Mouse (Mus musculus): ENCODE measurements around the gene Ror1. TPM values are rescaled to one million over a fixed set of nuclear protein-coding genes. Genes with fewer than 3 reads are reported as not detected.
A peak's percentile ranks its signal among the peaks of the same experiment; 100 is the strongest.

Gene Ror1
- total and polyA plus RNA-seq, 2 experiments from 2014 or later: 0.73 to 2.8 TPM

DNA sequence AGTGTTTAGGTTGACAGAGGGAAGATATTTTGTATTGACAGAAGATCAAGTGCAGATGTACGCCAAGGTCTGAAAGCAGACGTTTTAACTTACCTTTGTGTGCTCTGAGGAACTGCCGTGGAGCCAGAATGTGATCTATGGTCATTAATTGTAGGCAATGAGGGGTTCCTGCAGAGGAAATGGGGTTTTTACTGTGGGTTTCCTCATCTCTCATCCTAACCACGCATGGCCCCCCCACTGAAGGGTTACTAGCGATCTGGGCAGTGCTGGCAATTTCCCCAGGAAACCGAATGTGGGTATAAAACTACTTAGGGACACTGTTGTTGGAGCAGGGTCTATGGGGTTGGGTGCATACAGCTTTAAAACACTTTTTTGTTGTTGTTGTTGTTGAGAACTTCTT lies 25.5 kb upstream of the Ror1 start:
- ATAC-seq (ENCODE audit: low FRiP score) (no peak), DNase-seq (ENCODE audit: low spot score) (no peak)
- Histone ChIP-seq H3K27me3 (ENCODE audit: insufficient read depth, low read length) (no peaks in the 10 kb centered on the region), H3K36me3 (ENCODE audit: insufficient read depth, low read length) (no peaks in the 10 kb centered on the region), H3K9ac (replicated peaks; ENCODE audit: low read length, poor library complexity, severe bottlenecking) (no peak overlapping the region), H3K4me3 (ENCODE audit: low read depth, low read length) (no peak overlapping the region), H3K27ac (ENCODE audit: low read depth, low read length) (no peak overlapping the region), H3K4me1 (ENCODE audit: insufficient read depth, low read length) (no peaks in the 10 kb centered on the region), H3K9me3 (ENCODE audit: low read length) (no peaks in the 10 kb centered on the region), H3K4me2 (ENCODE audit: low read depth, low read length, poor library complexity, severe bottlenecking) (no peak overlapping the region)
- no peak for TF ChIP-seq CTCF (IDR thresholded peaks at IDR 0.05)
- 77% methylated on average over 6 of the region's 6 CpGs for WGBS

DNA sequence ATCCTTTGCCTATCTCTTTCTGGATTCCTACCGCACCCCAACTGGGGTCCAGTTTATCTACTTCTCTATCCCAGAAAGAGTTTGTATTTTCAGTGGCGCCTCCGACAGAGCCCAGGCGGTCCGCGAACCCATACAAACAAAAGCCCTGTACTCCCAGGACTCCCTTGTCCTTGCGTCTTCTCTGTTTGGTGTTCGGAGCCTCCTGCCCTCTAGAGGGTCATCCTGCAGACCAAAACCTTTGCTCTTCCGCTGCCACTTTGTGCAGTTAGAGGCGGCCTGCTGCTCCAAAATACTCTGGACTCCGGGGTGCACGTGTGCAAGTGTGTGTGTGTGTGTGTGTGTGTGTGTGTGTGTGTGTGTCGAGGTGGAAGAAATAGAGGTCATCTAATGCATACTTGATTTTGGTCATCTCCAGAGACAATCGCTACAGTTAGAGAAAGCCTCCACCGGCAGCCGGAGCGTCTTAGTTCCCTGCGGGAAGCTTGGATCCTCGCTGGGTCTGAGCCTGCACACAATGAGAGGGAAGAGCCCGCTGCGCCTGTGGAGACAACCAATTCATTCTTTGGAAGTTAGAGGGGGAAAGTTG lies 1.1 kb downstream of the Ror1 start:
- Histone ChIP-seq H3K9me3 (ENCODE audit: low read length) (no peaks in the 10 kb centered on the region), H3K36me3 (ENCODE audit: insufficient read depth, low read length) (no peaks in the 10 kb centered on the region), H3K27ac (ENCODE audit: low read depth, low read length) (no peak overlapping the region), H3K4me3 (ENCODE audit: low read depth, low read length) (peak overlapping the region; percentile 67), H3K27me3 (ENCODE audit: insufficient read depth, low read length) (peaks cover 3% of the 10 kb centered on the region), H3K9ac (replicated peaks; ENCODE audit: low read length, poor library complexity, severe bottlenecking) (no peak overlapping the region), H3K4me2 (ENCODE audit: low read depth, low read length, poor library complexity, severe bottlenecking) (peak overlapping the region; percentile 99), H3K4me1 (ENCODE audit: insufficient read depth, low read length) (no peaks in the 10 kb centered on the region)
- DNase-seq (ENCODE audit: low spot score): no peak
- TF ChIP-seq CTCF (IDR thresholded peaks at IDR 0.05): no peak; the same call in 1 of the 2 replicates
- ATAC-seq (ENCODE audit: low FRiP score): no peak
- WGBS: 1% methylated on average over 21 of the region's 21 CpGs

DNA sequence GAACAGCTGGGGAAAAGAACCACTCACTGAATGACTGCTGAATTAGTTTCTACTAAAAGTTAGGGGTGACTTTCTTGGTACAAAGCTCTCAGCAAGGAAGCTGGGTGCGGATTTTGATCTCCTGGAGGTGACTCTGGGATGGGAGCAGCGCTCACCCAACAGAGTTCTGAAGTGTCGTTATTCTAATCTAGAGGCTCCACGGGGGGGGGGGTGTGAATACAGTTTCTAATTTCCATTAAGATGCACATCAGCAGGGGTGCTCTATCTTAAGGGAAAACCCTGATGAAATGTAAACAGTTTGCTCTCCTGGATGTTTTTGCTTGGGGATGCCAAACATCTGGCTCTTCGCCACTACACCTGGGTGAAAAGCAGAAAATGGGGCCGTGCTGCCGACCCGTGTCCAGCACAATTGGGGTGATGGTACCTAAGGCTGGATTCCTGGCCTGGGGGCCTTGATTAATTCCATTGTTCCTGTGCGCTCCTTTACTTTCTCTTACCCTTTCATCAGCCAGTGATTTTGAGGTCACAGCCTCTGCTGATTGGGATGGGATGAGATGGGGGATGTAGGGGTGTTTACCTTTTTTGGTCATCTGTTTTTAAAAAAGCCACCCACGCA lies 1.9 kb downstream of the Ror1 start:
- Histone ChIP-seq H3K36me3 (ENCODE audit: insufficient read depth, low read length) (no peaks in the 10 kb centered on the region), H3K4me3 (ENCODE audit: low read depth, low read length) (peak overlapping the region; percentile 67; the same call in 1 of the 2 replicates), H3K27me3 (ENCODE audit: insufficient read depth, low read length) (peaks cover 3% of the 10 kb centered on the region), H3K4me1 (ENCODE audit: insufficient read depth, low read length) (no peaks in the 10 kb centered on the region), H3K9ac (replicated peaks; ENCODE audit: low read length, poor library complexity, severe bottlenecking) (no peak overlapping the region), H3K27ac (ENCODE audit: low read depth, low read length) (no peak overlapping the region), H3K9me3 (ENCODE audit: low read length) (no peaks in the 10 kb centered on the region), H3K4me2 (ENCODE audit: low read depth, low read length, poor library complexity, severe bottlenecking) (peak overlapping the region; percentile 99; the same call in 1 of the 2 replicates)
- WGBS: 23% methylated on average over 10 of the region's 10 CpGs
- DNase-seq (ENCODE audit: low spot score) (no peak), ATAC-seq (ENCODE audit: low FRiP score) (no peak)
- no peak for TF ChIP-seq CTCF (IDR thresholded peaks at IDR 0.05)

DNA sequence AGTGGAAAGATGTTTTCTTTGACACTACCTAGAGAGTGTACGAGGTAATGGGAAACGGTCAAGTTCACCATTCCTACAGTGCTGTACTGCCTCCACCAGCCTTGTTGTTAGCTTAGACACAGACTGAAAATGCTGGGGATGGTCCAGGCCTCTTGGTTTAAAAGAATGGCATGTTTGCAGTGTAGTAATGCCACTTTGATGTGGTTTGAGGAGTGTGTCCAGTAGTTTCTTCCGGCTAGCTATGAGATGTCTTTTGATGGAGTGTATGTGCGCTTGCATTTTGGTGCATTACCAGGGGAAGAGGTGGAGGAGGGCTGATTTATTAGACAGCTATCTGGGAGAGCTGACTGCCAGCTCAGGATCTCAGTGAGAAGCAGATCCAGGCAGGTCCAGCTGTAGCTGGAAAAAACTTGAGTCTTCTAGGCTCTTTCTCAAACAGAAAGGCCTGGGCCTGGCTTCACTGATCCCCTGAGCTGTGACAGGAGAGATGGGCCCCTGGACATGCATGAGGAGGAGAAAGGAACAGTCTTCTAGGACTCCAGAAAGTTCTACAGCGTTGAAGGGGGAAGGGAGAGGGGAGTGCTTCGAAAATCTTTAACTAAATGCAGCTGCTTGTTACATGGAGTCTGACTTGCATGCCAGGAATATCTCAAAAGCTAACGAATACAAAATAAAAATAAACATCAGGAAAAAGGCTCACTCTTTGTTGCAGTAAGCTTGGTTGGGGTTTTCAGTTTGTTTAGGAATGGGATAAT lies 5.7 kb downstream of the Ror1 start:
- H3K4me3 ChIP-seq (ENCODE audit: low read depth, low read length): no peak overlapping the region
- no peak for ATAC-seq (ENCODE audit: low FRiP score)
- peaks cover 3% of the 10 kb centered on the region for H3K27me3 ChIP-seq (ENCODE audit: insufficient read depth, low read length)
- no peak for DNase-seq (ENCODE audit: low spot score)
- H3K4me1 ChIP-seq (ENCODE audit: insufficient read depth, low read length): no peaks in the 10 kb centered on the region
- H3K4me2 ChIP-seq (ENCODE audit: low read depth, low read length, poor library complexity, severe bottlenecking): no peak overlapping the region
- WGBS: 81% methylated on average over 7 of the region's 7 CpGs
- no peak overlapping the region for H3K27ac ChIP-seq (ENCODE audit: low read depth, low read length)
- H3K9ac ChIP-seq (replicated peaks; ENCODE audit: low read length, poor library complexity, severe bottlenecking): no peak overlapping the region
- H3K9me3 ChIP-seq (ENCODE audit: low read length): no peaks in the 10 kb centered on the region
- no peak for TF ChIP-seq CTCF (IDR thresholded peaks at IDR 0.05)
- H3K36me3 ChIP-seq (ENCODE audit: insufficient read depth, low read length): no peaks in the 10 kb centered on the region

DNA sequence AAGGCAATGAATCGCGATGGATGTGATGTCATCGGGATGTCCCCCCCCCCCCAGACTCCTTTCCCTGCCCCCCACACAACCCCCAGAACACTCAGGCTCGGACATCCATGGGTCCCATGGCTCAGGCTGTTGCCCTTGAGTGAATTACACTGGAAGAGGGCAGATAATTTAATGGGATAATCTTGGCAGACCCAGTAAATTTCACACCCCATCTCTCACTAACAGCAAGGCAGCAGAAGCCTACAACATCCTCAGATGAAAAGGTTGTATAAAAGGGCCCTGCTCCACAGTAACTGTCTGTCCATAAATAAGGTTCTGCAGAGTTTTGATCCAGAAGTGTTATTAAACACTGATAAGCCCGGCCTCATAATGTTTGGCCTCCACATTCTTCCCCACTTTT lies 6.3 kb downstream of the Ror1 start:
- Histone ChIP-seq H3K9ac (replicated peaks; ENCODE audit: low read length, poor library complexity, severe bottlenecking) (no peak overlapping the region), H3K9me3 (ENCODE audit: low read length) (no peaks in the 10 kb centered on the region), H3K4me1 (ENCODE audit: insufficient read depth, low read length) (no peaks in the 10 kb centered on the region), H3K4me2 (ENCODE audit: low read depth, low read length, poor library complexity, severe bottlenecking) (no peak overlapping the region), H3K36me3 (ENCODE audit: insufficient read depth, low read length) (no peaks in the 10 kb centered on the region), H3K27me3 (ENCODE audit: insufficient read depth, low read length) (peaks cover 3% of the 10 kb centered on the region), H3K4me3 (ENCODE audit: low read depth, low read length) (no peak overlapping the region), H3K27ac (ENCODE audit: low read depth, low read length) (no peak overlapping the region)
- ATAC-seq (ENCODE audit: low FRiP score) (no peak), DNase-seq (ENCODE audit: low spot score) (no peak)
- TF ChIP-seq CTCF (IDR thresholded peaks at IDR 0.05): no peak
- 77% methylated on average over 5 of the region's 5 CpGs for WGBS

DNA sequence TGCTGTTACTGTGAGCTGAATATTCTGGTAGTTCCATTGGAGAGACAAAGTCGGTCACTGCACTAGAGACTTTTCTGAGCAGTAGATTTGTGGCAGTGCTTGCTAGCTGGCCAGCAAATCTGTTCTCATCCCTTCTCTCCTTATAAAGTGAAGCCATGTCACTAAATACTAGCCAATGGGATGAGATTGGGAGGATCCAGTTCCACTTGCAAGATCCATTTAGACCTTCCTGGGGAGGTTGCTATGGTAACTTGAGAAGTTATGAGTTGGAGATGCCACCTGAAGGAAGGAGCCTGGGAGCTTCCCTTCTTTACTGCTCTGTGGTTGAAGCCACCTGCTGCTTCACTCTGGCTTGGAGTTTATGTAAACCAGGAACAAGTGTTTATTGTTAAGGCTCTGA lies 8.7 kb downstream of the Ror1 start:
- H3K36me3 ChIP-seq (ENCODE audit: insufficient read depth, low read length): no peaks in the 10 kb centered on the region
- no peak overlapping the region for H3K4me3 ChIP-seq (ENCODE audit: low read depth, low read length)
- H3K27ac ChIP-seq (ENCODE audit: low read depth, low read length): no peak overlapping the region
- no peaks in the 10 kb centered on the region for H3K27me3 ChIP-seq (ENCODE audit: insufficient read depth, low read length)
- ATAC-seq (ENCODE audit: low FRiP score) (no peak), DNase-seq (ENCODE audit: low spot score) (no peak)
- no peak for TF ChIP-seq CTCF (IDR thresholded peaks at IDR 0.05)
- H3K4me2 ChIP-seq (ENCODE audit: low read depth, low read length, poor library complexity, severe bottlenecking): no peak overlapping the region
- no peaks in the 10 kb centered on the region for H3K4me1 ChIP-seq (ENCODE audit: insufficient read depth, low read length)
- 89% methylated on average over 1 of the region's 1 CpGs for WGBS
- no peak overlapping the region for H3K9ac ChIP-seq (replicated peaks; ENCODE audit: low read length, poor library complexity, severe bottlenecking)
- no peaks in the 10 kb centered on the region for H3K9me3 ChIP-seq (ENCODE audit: low read length)
